Mouse (Mus musculus) heart, postnatal 0 days (tissue): ENCODE results near the gene Gm28308. TPM values are rescaled to one million over a fixed set of nuclear protein-coding genes. Genes with fewer than 3 reads are reported as not detected.

Experiments
- ATAC-seq: fragments of 200-750 bp; cut with Nextera tagmentation; 2 replicates; pipeline ENCODE4 v1.8.0; 2017; ENCODE audit warnings: low read depth, moderate number of reproducible peaks, moderate library complexity; ENCODE audit not compliant: insufficient read depth
- DNase-seq: peaks from one replicate; pipeline ENCODE4 v3.0.0-alpha.2; 2016; ENCODE audit warnings: low spot score
- H3K27ac ChIP-seq: fragments of 300-500 bp; sonication (generic); 2 replicates; pipeline ENCODE4 v1.5.1; 2014; ENCODE audit warnings: low read depth, mild to moderate bottlenecking
- H3K27me3 ChIP-seq: fragments of 300-500 bp; sonication (generic); 2 replicates; pipeline ENCODE4 v1.6.1; 2014; ENCODE audit warnings: low read length, mixed read lengths; ENCODE audit not compliant: control insufficient read depth, insufficient read depth
- H3K36me3 ChIP-seq: fragments of 300-500 bp; sonication (generic); replicated peaks from 2 replicates; pipeline ENCODE4 v1.6.1; 2014; ENCODE audit warnings: low read length, mixed read lengths; ENCODE audit not compliant: control insufficient read depth, insufficient read depth
- H3K4me1 ChIP-seq: fragments of 300-500 bp; sonication (generic); 2 replicates; pipeline ENCODE4 v1.6.1; 2014; ENCODE audit warnings: antibody characterized with exemption; ENCODE audit not compliant: control insufficient read depth, insufficient read depth
- H3K4me2 ChIP-seq: fragments of 300-500 bp; sonication (generic); 2 replicates; pipeline ENCODE4 v1.6.1; 2014; ENCODE audit warnings: low read depth, mild to moderate bottlenecking, low read length, moderate library complexity
- H3K4me3 ChIP-seq: fragments of 300-500 bp; sonication (generic); 2 replicates; pipeline ENCODE4 v1.5.1; 2014; ENCODE audit warnings: low read depth, low read length
- H3K9ac ChIP-seq: fragments of 300-500 bp; sonication (generic); replicated peaks from 2 replicates; pipeline ENCODE4 v1.6.1; 2014; ENCODE audit warnings: low read depth, low read length, mixed read lengths
- H3K9me3 ChIP-seq: fragments of 300-500 bp; sonication (generic); replicated peaks from 2 replicates; pipeline ENCODE4 v1.6.1; 2016; ENCODE audit warnings: low read length; ENCODE audit not compliant: control insufficient read depth
- CTCF ChIP-seq: IDR thresholded peaks from 2 replicates; pipeline ENCODE4 v1.5.1; 2016; ENCODE audit warnings: antibody characterized with exemption, control low read depth, low read depth
- EP300 ChIP-seq: IDR thresholded peaks from 2 replicates; pipeline ENCODE4 v1.6.1; 2016; ENCODE audit warnings: antibody characterized with exemption, low read depth
- WGBS: fragments of 180-500 bp; shearing (Covaris S2); extraction: QIAGEN DNeasy Blood & Tissue Kit; methylation state at CpG from one replicate; pipeline ENCODE4 v1.1.7; 2014; 5-methylcytosine and 5-hydroxymethylcytosine counted together
- polyA plus RNA-seq: library from polyadenylated mRNA; unstranded; fragments of >200 nt; fragmentation: Nextera tagmentation; extraction: Ambion mirVana; gene quantifications from 2 replicates; pipeline ENCODE4 v1.2.1, GENCODE M21; 2015
- total RNA-seq: library from RNA; depleted of rRNA; stranded (reverse); fragments of >200 nt; gene quantifications from 2 replicates; pipeline ENCODE4 v1.2.3, GENCODE M21; 2014; ENCODE audit warnings: low replicate concordance

Gene Gm28308
- total and polyA plus RNA-seq, 2 experiments from 2014 or later: not detected

DNA sequence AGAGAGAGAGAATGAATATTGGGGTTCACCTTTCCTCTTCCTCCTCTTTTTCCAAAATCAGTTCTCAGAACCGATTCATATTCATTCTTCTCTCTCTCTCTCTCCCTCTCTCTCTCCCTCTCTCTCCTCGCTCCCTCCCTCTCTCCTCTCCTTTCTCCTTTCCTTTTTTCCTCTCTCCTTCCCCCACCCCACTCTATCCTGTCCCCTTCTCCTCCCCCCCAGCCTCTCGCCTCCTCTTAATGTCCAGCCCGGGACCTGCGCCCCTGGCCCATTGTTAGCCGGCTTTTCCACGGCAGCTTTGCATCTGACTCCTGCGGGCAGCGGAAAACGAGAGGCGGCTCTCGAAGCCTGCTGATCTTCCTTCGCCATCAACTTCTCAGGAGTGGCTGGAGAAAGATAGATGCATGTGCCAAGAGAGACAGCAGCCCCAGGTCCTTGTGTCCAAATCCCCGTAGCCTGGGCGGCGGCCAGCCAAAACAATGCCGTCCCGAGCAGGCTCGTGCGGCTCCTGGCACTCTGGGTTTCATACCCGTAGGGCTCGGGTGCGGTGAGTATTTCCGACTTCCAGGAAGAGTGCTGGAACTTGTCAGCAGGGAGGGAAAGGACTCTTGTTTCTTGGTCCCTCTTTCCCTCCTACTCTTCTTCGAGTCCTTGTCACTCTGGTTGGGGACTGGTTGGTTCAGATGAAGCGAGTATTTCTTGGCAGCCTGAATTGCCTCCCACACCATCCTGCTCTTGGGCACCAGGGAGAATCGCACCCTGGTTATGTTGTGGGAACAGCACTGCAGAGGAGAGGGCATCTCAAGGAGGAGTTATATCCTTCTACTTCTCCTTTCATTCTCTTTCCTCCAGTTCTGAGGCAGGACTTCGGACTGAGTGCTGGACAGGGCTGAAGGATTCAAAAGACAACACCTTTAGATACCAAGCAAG lies 47.4 kb downstream of the Gm28308 start:
- ATAC-seq: no peak
- Histone ChIP-seq H3K4me1 (no peaks in the 10 kb centered on the region), H3K4me2 (peak overlapping the region; percentile 51), H3K27ac (no peak overlapping the region), H3K9ac (no peak overlapping the region), H3K4me3 (peak overlapping the region; percentile 39), H3K9me3 (no peaks in the 10 kb centered on the region), H3K36me3 (no peaks in the 10 kb centered on the region), H3K27me3 (peaks cover 99% of the 10 kb centered on the region)
- no peak for TF ChIP-seq EP300
- TF ChIP-seq CTCF: no peak
- 3% methylated on average over 28 of the region's 28 CpGs for WGBS
- DNase-seq: no peak

DNA sequence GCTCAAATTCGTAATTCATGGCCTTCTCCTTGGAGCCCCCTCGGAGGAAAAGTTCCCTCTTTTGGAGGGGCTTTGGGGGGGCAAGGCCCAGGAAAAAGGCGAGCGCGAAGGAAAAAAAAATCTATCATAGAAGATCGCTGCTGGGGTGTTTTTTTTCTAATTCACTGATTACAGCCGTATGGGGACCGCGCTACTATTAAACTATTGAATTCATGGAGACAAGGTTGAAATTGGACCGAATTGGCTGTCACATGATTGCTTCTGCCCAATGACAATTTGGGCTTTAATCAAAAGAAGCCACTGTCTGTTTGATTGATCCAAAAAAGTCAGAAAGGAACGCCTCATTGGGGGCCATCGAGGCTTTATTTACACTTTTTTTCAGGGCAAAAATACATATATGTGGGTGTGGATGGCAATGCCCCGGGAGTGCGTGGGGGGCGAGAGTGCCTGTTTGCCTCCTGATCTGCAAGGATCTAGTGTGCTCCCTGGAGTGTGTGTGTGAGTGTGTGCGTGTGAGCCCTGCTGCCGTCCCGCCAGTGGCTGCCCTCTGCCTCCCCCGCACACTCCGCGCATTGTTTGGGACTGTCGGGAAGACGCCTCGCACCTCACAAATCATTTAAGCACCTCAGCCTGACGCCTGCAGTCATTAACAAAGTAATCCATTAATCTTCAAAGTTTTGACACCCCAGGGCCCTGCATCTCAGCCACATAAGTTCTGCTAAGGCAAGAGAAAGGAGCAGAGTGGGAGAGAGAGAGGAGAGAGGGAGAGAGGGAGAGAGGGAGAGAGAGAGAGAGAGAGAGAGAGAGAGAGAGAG lies 48.3 kb downstream of the Gm28308 start, which contains the start of gene Hoxa2:
Hoxa2 (minus strand) TSS at position 206 of the 815 bp plus-strand sequence.
- 3% methylated on average over 25 of the region's 25 CpGs for WGBS
- Histone ChIP-seq H3K9ac (peak within 1 kb of the TSS; percentile 28; the same call in 1 of the 2 replicates), H3K4me2 (peak within 1 kb of the TSS; percentile 51), H3K4me3 (peak within 1 kb of the TSS; percentile 39), H3K27me3 (peaks cover 99% of the 10 kb centered on the region), H3K27ac (peak within 1 kb of the TSS; percentile 62), H3K36me3 (no peaks in the 10 kb centered on the region), H3K4me1 (no peaks in the 10 kb centered on the region), H3K9me3 (no peaks in the 10 kb centered on the region)
- ATAC-seq: no peak
- no peak for DNase-seq
- TF ChIP-seq EP300 (no peak), CTCF (no peak)

DNA sequence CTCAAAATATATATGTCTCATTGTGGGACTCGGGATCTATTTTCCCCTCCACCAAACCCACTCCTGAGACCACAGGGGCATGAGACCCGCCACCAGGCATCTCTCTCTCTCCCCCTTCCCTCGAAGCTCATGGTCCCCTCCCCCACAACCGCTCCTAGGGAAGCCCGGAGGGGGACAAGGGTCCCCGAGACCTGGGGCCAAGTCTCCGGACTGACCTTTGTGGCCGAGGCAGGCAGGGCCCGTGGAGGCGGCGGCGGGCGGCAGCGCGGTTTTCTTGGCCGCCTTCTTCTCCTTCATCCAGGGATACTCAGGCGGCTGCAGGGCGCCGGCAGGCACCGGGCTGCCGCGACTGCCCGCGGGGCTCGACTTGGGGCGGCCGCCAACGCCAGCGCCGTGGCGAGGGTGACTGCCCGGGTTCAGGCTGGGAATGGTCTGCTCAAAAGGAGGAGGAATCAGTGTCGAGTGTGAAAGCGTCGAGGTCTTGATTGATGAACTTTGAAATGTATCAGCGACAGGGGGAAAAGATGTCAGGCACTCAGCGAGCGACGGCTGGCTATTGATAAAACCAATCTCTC lies 49.0 kb downstream of the Gm28308 start:
- 2% methylated on average over 39 of the region's 39 CpGs for WGBS
- H3K4me2 ChIP-seq: peak overlapping the region; percentile 51
- H3K4me1 ChIP-seq: no peaks in the 10 kb centered on the region
- no peaks in the 10 kb centered on the region for H3K36me3 ChIP-seq
- TF ChIP-seq EP300 (no peak), CTCF (no peak)
- DNase-seq (no peak), ATAC-seq (no peak; the same call in 1 of the 2 replicates)
- H3K4me3 ChIP-seq: peak overlapping the region; percentile 39
- peak overlapping the region; percentile 28; the same call in 1 of the 2 replicates for H3K9ac ChIP-seq
- peak overlapping the region; percentile 46 for H3K27ac ChIP-seq
- peaks cover 99% of the 10 kb centered on the region for H3K27me3 ChIP-seq
- H3K9me3 ChIP-seq: no peaks in the 10 kb centered on the region

DNA sequence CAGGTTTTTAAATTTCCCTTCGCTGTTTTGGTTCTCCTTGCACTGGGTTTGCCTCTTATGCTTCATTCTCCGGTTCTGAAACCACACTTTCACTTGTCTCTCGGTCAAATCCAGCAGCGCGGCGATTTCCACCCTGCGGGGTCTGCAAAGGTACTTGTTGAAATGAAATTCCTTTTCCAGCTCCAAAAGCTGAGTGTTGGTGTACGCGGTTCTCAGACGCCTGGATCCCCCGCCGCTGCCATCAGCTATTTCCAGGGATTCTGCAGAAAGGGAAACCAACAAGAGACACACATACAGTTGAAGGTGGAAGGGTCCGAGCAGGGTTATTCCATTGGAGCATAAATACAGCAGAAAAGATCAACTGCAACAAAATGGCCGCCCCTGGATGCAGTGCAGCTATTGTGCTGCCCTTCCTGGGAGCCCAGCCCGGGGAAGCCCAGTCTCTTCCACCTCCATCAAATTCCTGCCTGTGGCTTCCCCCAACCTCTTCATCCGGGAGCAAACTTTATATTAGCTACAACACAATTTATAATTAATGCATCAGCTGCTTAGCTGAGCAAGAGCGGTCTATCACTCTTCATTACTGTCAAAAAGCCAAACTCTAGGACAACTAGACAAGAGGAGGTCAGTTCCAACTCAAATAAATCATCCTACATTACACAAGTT lies 49.6 kb downstream of the Gm28308 start:
- H3K27me3 ChIP-seq: peaks cover 99% of the 10 kb centered on the region
- peak overlapping the region; percentile 51 for H3K4me2 ChIP-seq
- H3K4me1 ChIP-seq: no peaks in the 10 kb centered on the region; the same call in 1 of the 2 replicates
- ATAC-seq (no peak), DNase-seq (no peak)
- WGBS: 14% methylated on average over 17 of the region's 17 CpGs
- peak overlapping the region; percentile 39 for H3K4me3 ChIP-seq
- H3K27ac ChIP-seq: peak overlapping the region; percentile 62
- H3K9ac ChIP-seq: no peak overlapping the region
- no peaks in the 10 kb centered on the region for H3K9me3 ChIP-seq
- no peaks in the 10 kb centered on the region for H3K36me3 ChIP-seq
- TF ChIP-seq EP300: no peak
- TF ChIP-seq CTCF: no peak
